Mouse (Mus musculus): ENCODE measurements around the gene Pik3r6.
A peak's percentile ranks its signal among the peaks of the same experiment; 100 is the strongest.

Gene Pik3r6

DNA sequence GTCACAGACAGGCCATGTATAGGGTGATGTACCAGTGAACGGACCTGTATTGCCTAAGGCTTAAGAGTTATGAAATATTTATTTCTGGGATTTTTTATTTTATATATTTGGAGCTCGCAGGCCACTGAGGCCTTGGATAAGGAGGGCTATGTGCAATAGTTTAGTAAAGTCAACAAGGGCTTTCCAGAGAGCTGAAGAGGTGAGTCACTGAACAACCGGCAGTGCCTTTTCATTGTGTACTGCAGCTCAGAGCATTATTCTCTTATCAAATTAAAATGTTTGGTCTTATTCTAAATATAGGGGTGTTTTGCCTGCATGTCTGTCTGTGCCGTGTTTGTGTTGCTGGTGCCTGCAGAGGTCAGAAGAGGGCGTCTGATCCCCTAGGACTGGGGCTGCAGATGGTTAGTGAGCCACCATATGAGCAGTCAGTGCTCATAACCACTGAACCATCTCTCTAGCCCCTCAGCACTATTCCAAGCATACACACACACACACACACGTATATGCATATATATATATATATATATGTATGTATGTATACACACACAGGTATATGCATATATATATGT lies 14.5 kb upstream of the Pik3r6 start:
- DNase-seq = no peak

DNA sequence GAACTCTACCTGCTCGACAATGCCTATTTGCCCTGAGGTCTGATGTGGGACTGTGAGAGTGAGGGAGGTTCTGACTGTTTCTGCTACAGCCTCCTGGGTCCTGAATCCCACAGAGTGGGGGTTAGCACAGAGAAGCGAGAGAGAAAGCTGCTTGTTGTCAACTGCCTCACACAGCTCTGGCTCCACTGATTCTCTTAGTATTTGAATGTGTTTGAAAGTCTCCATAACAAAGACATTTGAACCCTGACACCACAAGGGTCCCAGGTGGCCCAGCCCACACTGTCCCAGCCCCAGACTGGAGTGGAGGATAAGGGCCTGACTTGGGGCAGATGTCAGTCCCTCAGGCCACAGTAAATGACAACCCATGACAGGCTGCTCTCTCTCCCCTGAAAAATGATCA lies 13.6 kb upstream of the Pik3r6 start:
- no peak for DNase-seq

DNA sequence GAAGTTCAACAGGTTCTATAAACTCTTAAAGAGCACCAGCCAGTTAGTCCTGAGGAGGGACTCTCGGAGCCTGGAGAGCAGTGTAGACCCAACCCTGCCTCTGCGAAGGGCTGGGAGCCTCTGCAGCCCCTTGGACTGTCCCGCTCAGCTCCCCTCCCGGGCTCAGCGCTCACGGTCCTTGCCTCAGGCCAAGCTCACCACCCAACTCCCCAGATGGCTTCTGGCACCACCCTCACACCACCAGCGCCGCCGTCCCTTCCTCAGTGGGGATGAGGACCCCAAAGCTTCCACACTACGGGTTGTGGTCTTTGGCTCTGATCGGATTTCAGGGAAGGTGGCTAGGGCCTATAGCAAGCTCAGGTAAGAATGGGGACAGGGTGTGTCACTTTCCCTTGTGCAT lies 10.2 kb upstream of the Pik3r6 start:
- no peak for DNase-seq

DNA sequence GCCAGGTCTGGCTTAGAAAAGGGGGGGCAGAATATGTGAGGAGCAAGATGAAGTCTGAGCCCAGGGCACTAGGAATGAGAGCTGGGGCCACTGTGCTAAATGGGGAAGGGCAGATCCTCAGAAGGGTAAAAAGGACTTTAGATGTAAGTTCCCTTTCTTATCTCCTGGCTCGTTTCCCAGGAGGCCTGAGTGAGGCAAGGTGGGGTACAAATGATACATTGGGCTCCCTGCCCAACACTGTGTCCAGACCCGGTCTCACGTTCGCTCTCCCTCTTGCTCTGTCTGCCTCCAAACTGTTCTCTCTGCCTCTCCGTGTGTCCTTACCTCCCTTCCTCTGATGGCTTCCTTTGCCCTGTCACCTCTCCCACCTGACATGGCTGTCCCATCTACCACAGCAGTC lies 9.1 kb upstream of the Pik3r6 start:
- DNase-seq = no peak

DNA sequence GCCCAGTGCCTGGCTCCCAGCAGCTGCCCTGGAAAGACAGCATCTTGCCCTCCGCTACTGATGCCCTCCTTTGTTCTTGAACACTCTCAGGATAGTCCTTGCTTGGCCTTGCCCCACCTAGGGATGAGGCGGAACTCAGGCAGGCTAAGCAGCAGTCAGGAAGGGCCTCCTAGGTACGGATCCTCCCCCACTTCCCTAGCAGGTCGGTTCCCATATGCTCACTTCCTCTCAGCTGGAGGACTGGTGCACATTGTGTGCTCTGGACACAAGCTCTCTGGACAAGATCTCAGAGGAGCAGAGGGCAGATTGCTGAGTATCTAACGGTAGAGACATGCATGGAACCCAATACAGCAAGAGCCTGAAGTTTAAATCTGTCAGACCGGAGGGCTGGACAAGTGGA lies 5.7 kb upstream of the Pik3r6 start:
- no peak for DNase-seq

DNA sequence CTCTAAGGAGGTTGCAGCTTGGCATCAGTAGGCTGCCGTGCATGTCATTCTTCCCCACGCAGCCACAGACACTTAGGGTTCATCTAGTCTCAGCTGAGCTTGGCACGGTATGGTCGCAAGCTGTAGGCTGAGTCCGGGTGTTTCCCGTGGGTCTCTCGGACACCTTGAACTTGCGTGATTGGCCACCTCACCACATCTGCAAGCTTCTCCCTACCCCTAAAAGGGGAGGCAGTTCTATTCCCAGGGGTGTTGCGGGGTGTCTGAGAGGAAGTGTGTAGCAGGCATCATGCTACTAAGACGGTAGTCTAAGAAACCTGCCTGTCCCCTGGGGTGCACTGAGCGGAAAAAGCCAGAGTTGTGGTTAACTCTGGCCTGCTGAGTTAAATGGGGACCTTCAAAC lies 4.3 kb upstream of the Pik3r6 start:
- DNase-seq = no peak

DNA sequence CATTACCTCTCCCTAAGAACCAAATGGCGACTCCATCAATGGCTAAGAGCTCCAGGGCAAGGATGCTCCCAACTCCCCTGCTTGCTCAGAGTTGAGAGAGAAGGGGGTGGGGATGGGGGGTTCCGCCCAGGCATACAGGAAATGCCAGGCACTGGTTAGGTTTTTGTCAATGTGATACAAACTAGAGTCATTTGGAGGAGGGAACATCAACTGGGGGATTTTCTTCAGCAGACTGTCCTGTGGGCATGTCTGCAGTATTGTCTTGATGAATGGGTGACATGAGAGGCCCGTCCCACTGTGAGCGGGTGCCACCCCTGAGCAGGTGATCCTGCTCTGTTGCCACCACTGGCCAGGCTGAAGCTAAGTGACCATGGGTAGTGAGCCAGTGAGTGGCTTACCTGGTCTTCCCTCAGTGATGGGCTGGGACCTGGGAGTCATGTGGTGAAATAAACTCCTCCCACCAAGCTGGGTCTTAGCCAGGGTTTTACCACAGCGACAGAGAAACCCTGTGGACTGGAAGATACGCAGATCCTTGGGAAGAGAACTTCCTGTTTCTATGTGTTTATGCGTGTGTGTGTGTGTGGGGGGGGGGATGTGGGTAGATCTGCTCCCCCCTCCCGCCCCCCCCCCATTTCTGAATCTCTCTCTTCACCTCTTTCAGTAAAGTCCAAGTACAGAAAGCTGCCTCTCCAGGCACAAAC lies 3.7 kb upstream of the Pik3r6 start:
- DNase-seq = no peak

DNA sequence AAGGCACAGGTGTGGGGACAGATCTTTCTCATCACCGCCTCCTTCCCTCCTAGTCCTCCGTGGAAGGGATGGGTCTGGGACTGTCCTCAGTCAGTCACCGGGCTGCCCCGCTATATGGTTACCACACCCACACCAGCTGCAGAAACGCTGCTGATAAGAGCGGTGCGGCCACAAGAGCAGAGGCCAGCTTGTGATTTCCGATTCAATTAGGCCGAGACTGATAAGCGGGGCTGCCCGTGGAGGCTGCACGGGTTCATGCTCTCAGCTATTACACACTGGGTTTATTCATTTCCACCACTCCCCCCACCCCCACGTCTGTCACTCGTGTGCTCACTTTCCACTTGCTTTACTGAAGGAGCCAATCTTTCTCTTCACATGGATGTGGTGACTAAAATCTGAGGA lies 1.9 kb upstream of the Pik3r6 start:
- no peak for DNase-seq

DNA sequence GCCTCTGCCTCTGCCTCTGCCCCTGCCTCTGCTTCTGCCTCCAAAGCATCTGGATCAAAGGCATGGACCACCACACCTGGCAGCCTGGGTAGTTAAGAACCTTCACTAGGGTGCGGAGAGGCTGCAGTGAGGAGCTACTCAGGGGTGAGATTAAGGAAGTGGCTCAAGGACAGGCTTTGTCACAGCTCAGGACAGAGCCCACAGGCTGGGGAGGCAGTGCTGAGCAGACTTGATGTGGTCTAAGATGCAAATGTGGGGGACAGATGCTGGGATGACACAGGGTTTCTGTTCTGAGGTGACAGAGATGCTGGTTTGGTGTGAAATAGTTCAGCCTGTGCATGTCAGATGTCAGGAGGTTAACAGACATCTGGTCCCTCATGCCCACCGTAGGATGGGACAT lies 411 bp upstream of the Pik3r6 start:
- no peak for DNase-seq

DNA sequence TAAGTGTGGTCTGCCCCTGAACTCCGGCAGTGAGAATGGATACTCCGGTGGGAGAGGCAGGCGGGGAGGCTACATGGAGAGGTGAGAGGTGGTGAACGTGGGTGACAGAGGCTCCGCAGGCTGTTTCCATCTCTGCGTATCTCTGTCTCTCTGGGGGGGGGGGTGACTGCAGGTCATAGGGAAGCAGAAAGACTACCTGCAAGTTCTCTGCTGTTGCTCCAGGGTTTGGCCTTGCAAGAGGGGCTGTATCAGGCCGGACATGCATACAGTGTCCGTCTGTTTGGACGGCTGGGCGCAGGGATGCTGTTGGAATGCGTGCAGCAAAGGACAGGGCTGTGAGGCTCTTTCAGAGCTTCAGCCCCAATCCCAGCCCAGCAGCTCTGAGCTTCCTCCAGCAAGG lies 2.1 kb downstream of the Pik3r6 start:
- no peak for DNase-seq

DNA sequence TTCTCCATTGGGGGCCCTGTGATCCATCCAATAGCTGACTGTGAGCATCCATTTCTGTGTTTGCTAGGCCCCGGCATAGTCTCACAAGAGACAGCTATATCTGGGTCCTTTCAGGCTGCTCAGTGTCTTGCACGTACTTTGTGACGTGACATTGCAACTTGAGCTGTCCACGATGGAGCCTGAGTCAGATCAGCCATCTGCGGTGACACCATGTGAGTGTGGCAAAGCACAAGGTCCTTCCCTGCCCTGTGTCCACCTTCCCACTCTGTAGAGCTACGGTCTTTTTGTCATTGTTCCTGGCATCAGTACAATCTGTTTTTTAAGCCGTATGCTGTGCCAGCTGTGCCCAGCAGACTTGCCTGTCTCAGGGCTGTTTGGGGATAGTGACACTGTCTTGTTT lies 4.4 kb downstream of the Pik3r6 start:
- DNase-seq = no peak

DNA sequence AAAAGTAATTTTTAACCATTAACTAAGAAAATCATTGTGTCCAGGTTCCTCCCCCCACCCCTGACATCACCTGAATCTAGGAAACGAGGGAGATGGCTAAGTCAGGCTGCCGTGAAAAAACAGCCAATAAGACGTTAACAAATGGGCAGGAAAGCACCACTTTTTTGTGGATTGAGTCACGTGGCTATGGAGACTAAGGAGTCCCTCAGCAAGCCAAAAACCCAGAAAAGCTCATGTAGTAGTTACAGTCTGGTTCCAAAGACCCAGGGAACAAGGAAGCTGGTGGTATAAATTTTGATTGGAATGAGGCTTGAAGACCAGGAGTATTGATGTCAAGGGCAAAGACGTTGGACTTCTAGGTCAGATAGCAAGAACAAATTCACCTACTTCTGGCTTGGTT lies 5.8 kb downstream of the Pik3r6 start:
- DNase-seq = no peak

DNA sequence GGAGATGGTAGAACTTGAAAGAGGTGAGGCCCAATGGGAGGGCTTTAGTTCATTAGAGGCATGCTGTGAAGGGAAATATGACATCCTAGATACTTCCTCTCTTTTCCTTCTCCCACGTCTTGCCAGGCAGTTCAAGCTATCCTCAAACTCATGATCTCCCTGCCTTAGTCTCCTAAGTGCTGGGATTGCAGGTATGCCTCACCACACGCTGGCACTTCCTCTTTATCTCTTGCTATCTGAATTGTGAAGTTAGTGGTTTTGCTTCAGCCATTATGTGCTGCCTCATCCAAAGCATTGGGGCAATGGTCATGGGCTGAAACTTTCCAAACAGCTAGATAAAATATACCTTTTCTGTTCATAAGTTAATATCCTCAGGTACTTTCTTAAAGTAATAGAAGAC lies 6.4 kb downstream of the Pik3r6 start:
- DNase-seq = no peak

DNA sequence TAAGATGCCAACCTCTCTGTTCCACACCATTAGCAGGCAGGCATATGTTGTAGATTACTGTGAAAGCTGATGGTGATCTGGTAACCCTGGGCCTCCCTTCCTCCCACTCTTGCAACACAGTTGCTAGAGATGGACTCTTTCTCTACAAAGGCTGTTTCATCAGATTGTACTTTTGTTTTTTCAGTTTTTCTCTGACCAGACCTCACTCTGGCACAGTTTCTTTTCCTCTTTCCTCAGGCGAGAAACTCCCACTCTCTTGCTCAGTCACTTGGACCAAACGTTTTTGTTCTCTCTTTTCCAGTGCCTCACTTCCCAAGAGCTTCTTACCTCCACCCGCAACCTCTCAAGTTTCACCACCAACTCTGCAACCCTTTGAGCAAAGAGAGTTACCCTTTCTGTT lies 11.2 kb downstream of the Pik3r6 start:
- DNase-seq = no peak

DNA sequence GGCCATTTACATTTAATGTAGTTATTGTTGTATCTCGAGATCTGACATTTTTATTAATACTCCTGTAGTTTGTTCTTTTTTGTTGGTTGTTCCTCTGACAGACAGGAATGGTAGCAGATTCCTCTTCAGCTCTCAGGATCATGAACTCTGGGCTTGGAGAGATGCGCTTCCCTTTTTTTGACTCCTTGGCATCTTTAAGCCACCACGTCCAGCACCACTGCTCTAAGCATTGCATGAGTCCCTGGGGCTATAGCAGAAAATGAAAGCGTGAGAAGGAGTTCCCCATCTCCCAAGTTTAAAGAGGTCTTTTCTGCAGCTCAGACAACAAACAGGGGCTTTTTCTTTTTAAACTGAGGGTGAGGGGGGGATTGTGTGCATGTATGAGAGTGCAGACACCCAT lies 16.5 kb downstream of the Pik3r6 start:
- DNase-seq = no peak

DNA sequence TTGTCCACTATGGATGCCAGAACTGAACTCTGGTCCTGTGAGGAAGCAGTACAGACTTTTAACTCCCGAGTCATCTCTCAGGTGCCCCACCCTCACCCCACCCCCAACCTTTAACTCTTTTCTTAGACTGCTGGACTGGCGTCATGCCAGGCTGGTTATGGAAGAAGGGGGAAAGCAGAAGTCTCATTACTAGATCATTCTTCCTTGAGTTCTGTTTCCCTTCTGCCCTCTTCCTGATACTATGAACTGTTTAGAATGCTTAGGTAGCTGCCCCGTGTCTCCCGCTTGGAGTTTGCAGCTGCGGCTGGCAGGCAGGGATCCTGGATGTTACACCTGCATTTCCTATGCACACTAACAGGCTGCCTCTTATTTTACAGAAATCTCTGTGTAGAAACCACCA lies 17.0 kb downstream of the Pik3r6 start:
- no peak for DNase-seq

DNA sequence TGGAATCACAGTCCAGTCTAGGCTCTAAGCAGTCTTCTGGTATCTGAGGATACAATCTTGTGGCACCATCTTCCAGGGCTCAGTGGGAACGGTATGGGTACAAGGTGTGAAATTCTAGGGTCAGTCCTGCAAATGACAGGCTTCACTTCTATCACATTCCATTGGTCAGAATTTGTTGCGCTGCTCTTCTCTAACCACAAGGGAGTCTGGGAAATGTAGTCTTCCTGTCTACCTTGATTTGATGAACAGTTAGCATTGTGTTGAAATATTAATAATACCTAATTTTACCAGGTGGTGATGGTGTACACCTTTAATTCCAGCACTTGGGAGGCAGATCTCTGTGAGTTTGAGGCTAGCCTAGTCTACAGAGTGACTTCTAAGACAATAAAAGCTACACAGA lies 17.6 kb downstream of the Pik3r6 start:
- DNase-seq = no peak

DNA sequence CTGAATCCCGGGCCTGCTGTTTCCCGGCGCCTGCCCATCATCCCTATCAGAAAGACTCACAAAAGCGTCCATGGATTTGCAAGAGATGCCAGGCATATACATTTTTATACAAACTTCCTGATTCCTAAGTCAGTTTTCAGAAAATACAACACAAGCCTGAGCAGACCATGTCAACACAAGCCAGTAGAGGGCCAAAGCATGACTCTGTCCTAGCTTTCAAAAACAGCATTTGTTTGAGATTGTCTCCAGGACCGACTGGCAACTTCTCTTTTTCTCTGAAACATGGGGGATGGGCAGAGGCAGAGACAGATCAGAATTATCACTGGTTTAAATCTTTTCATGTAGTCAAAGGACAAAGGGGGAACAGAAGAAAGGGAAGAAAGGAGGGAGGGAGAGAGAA lies 18.5 kb downstream of the Pik3r6 start:
- DNase-seq = no peak

DNA sequence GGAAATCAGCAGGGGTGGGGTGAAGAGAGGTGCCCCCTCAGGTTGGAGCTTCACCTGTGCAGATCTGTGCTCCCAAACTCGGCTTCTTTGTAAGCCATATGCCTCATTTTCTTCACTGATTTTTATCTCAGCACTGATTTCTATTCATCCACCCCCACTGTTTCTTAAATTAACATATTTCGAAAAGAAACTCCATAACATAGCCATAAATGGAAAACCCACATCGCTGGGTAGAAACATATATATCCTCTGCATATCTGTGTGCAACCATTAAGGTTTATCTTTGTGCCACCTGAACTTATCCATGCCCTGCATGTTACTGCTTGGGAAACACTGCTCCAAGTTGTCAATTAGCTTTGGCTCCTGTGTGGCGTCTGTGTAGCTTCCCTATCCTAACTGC lies 23.6 kb downstream of the Pik3r6 start:
- no peak for DNase-seq

DNA sequence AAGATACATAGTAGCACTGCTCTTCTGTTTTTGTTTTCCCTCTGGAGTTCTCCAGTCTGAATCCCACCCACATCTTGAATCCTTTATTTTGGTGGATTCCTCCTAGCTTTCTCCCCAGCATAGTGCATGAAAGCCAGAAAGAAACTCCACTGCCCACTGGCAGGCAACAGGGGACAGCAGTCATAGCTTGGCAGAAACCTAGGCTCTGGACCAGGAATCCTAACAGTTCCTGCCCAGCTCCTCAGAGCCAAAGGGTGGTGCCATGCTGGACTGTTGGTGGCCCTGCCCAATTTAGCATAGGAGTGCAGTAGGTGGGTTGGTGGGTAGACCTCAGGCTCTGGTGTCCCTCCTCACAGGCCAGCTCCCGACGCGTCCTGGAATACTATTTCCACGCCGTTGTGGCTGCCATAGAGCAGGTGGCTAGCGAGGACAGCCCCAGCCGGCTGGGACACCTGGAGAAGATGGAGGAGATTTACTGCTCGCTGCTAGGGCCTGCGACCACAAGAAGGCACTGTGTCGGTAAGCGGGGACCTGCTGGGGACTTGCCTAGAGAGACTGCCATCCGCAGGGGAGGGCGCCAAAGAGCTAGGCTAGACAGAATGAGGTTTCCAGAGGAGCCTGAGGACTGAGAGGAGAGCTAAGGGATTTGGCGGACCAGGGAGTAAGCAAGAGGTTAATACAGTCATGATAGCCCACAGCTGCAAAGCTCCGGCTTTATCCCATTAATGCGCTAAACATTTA lies 28.4 kb downstream of the Pik3r6 start:
- DNase-seq = peak; percentile 58

DNA sequence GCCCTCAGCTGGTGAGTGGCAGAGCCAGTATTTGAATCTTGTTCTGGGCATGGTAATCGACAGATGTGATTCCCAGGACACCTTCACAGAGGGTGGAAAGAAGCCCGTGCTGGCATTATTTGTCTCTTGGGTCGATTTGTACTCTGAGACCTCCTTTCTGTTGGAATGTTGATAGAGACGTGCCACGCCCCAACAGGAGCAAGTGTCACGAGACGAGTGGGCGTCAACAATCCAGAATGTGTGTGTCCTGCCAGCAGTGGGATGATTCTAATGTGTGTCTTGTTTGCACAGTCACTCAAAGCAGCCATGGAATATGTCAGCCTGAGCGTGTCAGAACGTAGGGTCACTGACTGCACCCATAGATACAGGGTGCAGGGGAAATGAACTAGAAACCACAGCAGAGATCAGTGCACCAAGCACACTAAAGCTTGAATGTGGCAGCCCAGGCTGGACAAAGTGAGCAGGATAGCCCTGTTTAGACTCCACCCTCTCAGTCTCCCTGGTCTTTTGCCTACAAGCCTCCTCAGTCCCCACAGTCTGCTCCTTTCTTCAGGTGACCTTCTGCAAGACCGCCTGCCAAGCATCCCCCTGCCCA lies 29.2 kb downstream of the Pik3r6 start:
- DNase-seq = no peak

DNA sequence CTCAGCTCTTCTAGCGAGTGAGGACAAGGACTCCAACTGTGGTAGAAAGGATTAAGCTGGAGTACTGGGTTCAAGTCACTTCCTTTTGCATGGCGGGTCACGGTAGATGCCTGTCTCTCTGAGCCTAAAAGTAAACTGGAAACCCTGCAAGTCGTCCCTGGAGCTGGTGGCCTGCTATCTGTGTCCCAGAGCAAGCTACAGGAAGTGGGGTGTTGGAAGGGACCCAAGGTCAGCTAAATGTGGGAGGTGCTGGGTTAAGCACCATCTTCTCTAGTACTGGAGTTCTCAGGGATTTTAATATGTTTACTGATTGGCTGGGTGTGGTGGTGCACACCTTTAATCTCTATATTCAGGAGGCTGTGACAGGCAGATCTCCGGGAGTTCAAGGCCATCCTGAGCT lies 30.0 kb downstream of the Pik3r6 start:
- DNase-seq = peak; percentile 50

DNA sequence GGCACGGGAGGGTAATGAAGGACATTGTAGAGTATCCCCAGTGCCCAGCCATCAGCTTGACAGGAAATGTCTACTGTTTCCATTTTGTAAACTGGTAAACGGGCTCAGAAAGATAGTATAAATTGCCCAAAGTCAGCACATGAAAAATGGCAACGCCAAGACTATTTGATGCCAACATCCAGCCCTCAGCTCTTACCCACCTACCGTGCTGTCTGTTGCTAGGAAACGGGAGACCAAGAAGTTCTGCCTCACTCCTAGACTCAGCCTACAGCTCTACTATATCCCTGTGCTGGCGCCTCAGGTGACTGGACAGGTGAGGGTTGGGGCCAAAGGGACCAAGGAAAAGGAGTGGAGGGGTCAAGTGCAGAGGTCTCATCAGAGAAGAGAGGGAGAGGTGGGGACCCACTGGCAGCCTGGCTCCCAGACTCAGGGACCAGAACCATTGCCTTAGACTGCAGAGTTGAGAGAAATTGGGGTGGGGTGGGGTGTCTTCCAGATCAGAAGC lies 31.2 kb downstream of the Pik3r6 start:
- DNase-seq = no peak

DNA sequence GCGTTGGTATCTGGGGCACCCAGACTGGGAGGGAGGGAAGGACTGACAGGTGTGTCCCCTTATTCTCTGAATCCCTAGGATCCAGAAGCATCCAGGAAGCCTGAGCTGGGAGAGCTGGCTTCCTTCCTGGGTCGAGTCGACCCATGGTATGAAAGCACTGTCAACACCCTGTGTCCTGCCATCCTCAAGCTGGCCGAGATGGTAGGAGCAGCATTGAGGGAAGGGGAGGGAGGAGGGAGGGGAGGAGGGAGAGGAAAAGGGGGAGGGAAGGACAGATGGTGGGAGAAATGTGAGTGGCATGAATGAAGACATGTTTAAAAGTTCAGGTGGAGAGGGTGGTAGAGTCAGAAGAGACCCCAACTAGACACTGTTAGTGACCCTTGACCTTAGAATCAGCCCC lies 33.2 kb downstream of the Pik3r6 start:
- no peak for DNase-seq
